Mouse (Mus musculus) midbrain, postnatal 0 days (tissue): Measurements from ENCODE around the gene Gm28710. TPM values are rescaled to one million over a fixed set of nuclear protein-coding genes. Genes with fewer than 3 reads are reported as not detected.

ENCODE experiments used
- ATAC-seq: fragments of 200-750 bp; cut with Nextera tagmentation; 2 replicates; pipeline ENCODE4 v1.8.0; 2017; ENCODE audit warnings: moderate number of reproducible peaks, mild to moderate bottlenecking, moderate TSS enrichment, moderate library complexity; ENCODE audit not compliant: low FRiP score
- DNase-seq: peaks from one replicate; pipeline ENCODE4 v3.0.0-alpha.2; 2015; ENCODE audit warnings: low spot score
- H3K27ac ChIP-seq: fragments of 300-500 bp; sonication (generic); 2 replicates; pipeline ENCODE4 v1.5.1; 2014; ENCODE audit warnings: low read depth, mild to moderate bottlenecking, low read length, mixed read lengths
- H3K27me3 ChIP-seq: fragments of 300-500 bp; sonication (generic); 2 replicates; pipeline ENCODE4 v1.6.1; 2014; ENCODE audit warnings: low read length, control low read depth, mixed read lengths; ENCODE audit not compliant: insufficient read depth
- H3K36me3 ChIP-seq: fragments of 300-500 bp; sonication (generic); 2 replicates; pipeline ENCODE4 v1.6.1; 2014; ENCODE audit warnings: low read length, control low read depth, mixed read lengths; ENCODE audit not compliant: insufficient read depth
- H3K4me1 ChIP-seq: fragments of 300-500 bp; sonication (generic); 2 replicates; pipeline ENCODE4 v1.6.1; 2014; ENCODE audit warnings: mild to moderate bottlenecking, control low read depth, antibody characterized with exemption, low read length, mixed read lengths; ENCODE audit not compliant: insufficient read depth
- H3K4me2 ChIP-seq: fragments of 300-500 bp; sonication (generic); 2 replicates; pipeline ENCODE4 v1.6.1; 2014; ENCODE audit warnings: low read depth, mild to moderate bottlenecking, low read length, mixed read lengths; ENCODE audit not compliant: poor library complexity, severe bottlenecking
- H3K4me3 ChIP-seq: fragments of 300-500 bp; sonication (generic); 2 replicates; pipeline ENCODE4 v1.5.1; 2014; ENCODE audit warnings: low read depth, mild to moderate bottlenecking, low read length, moderate library complexity
- H3K9ac ChIP-seq: fragments of 300-500 bp; sonication (generic); replicated peaks from 2 replicates; pipeline ENCODE4 v1.6.1; 2014; ENCODE audit warnings: mild to moderate bottlenecking, low read length, moderate library complexity, mixed read lengths; ENCODE audit not compliant: poor library complexity, severe bottlenecking
- H3K9me3 ChIP-seq: fragments of 300-500 bp; sonication (generic); 2 replicates; pipeline ENCODE4 v1.6.1; 2016; ENCODE audit warnings: low read length, control low read depth
- CTCF ChIP-seq: IDR thresholded peaks from 2 replicates; pipeline ENCODE4 v1.5.1; 2016; ENCODE audit warnings: antibody characterized with exemption, mild to moderate bottlenecking
- whole genome bisulfite sequencing: fragments of 180-500 bp; shearing (Covaris S2); extraction: QIAGEN DNeasy Blood & Tissue Kit; methylation state at CpG from one replicate; pipeline ENCODE4 v1.1.7; 2014; 5-methylcytosine and 5-hydroxymethylcytosine counted together
- polyA plus RNA-seq: library from polyadenylated mRNA; unstranded; fragments of >200 nt; fragmentation: Nextera tagmentation; extraction: Ambion mirVana; gene quantifications from 2 replicates; pipeline ENCODE4 v1.2.1, GENCODE M21; 2015
- total RNA-seq: library from RNA; depleted of rRNA; stranded (reverse); fragments of >200 nt; gene quantifications from 2 replicates; pipeline ENCODE4 v1.2.3, GENCODE M21; 2014; rRNA removed

Gm28710 gene
- total and polyA plus RNA-seq, 2 experiments from 2014 or later = not detected

DNA sequence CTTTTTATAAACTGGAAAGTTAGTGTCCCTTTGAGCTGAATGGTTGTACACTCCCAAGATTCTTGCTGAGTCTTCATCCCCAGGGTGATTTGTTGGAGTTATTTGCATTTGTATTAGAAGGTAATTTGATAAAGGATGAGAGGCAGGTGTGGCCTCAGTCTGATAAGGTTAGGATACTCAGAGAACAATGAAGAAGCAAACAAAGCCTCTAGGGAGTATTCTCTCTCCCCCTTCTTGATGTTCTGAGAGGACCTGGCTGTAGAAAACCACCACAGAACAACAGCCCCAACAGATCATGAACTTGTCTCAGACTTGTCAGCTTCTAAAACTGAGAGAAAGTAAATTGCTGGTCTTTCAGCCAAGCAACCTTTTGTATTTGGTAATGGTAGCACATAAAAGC, 47.4 kb downstream of the Gm28710 start:
- no peaks in the 10 kb centered on the region for H3K27me3 ChIP-seq
- DNase-seq = no peak
- no peaks in the 10 kb centered on the region for H3K4me1 ChIP-seq
- H3K9me3 ChIP-seq = no peaks in the 10 kb centered on the region
- no peak overlapping the region for H3K9ac ChIP-seq
- no peak overlapping the region for H3K4me2 ChIP-seq
- H3K4me3 ChIP-seq = no peak overlapping the region
- ATAC-seq = no peak
- TF ChIP-seq CTCF = no peak
- H3K27ac ChIP-seq = no peak overlapping the region
- no peaks in the 10 kb centered on the region for H3K36me3 ChIP-seq

DNA sequence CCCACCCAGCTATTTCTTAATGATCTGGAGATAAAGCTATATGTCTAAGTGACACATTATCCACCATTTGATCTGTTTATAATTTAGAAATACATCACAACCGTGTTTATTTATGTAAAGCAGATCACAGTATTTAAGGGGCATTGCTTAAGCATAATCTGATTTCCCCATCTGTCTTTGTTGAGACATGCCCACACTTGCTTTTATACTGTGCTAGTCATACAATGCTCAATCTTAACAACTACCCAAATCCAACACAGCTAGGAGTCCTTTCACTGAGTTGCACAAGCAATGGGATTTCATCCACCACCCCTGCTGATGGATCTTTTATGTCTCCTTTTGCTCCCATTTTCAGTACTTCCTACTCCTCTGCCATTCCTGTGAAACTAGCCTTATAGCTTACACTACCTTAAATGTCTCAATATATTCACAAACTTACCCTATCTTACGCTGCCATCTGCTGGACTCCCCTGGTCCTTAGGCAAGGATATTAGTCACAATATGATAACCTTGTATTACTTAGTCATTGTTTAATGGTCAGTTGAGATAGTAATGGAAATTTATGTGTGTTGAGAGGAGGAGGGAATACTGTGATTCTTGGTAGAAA, 77.8 kb downstream of the Gm28710 start:
- Histone ChIP-seq H3K4me1 (no peaks in the 10 kb centered on the region), H3K4me3 (no peak overlapping the region), H3K4me2 (no peak overlapping the region), H3K27ac (no peak overlapping the region), H3K9me3 (no peaks in the 10 kb centered on the region), H3K9ac (no peak overlapping the region), H3K36me3 (no peaks in the 10 kb centered on the region), H3K27me3 (no peaks in the 10 kb centered on the region)
- WGBS = 52% methylated on average over 2 of the region's 2 CpGs
- peak; percentile 79 for DNase-seq
- TF ChIP-seq CTCF = peak; percentile 88
- peak; percentile 70; the same call in 1 of the 2 replicates for ATAC-seq

DNA sequence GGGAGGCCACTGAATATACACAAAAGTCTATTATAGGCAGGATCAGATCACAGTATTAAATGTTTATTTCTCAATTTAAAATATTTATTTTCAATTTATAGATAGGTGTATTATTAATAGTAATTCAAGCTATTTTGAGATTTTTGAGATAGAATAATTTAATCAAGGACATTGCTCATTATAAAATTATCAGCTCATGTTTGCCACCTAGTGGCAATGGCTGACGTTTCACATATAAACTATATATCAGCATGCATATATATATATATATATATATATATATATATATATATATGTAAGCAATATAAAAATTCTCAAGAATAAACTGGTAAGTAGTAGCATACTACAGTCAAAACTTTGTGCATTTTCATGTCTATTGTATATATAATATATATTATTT, 102.6 kb downstream of the Gm28710 start:
- H3K4me2 ChIP-seq = no peak overlapping the region
- H3K9ac ChIP-seq = no peak overlapping the region
- no peaks in the 10 kb centered on the region for H3K4me1 ChIP-seq
- no peaks in the 10 kb centered on the region for H3K36me3 ChIP-seq
- H3K27me3 ChIP-seq = no peaks in the 10 kb centered on the region
- no peak overlapping the region for H3K27ac ChIP-seq
- WGBS = 12% methylated on average over 1 of the region's 1 CpGs
- ATAC-seq (no peak), DNase-seq (peak; percentile 20)
- TF ChIP-seq CTCF = peak; percentile 32
- 0 out of 2 replicates have a peak, but pooled peaks cover 2% of the 10 kb centered on the region for H3K9me3 ChIP-seq
- no peak overlapping the region for H3K4me3 ChIP-seq

DNA sequence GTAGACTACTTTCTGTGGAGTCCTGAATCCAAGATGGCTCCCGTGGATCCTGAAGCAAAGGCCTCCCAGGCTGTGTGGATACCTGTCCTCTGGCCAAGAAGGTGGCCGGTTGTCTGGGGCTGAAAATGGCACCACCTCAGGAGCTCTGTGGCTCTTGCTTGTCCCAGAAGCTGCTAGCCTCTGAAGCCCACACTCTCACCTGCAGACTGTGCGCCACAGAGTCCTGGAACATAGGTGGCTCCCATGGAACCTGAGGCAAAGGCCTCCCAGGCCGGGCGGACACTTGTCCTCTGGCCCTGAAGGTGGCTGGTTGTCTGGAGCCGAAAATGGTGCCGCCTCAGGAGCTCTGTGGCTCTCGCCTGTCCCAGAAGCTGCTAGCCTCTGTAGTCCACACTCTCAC, 128.2 kb downstream of the Gm28710 start:
- Histone ChIP-seq H3K9me3 (no peaks in the 10 kb centered on the region), H3K9ac (no peak overlapping the region), H3K4me1 (no peaks in the 10 kb centered on the region), H3K4me3 (no peak overlapping the region), H3K36me3 (no peaks in the 10 kb centered on the region), H3K27ac (no peak overlapping the region), H3K27me3 (no peaks in the 10 kb centered on the region), H3K4me2 (no peak overlapping the region)
- no peak for TF ChIP-seq CTCF
- WGBS = 88% methylated on average over 8 of the region's 8 CpGs
- no peak for DNase-seq
- no peak for ATAC-seq

DNA sequence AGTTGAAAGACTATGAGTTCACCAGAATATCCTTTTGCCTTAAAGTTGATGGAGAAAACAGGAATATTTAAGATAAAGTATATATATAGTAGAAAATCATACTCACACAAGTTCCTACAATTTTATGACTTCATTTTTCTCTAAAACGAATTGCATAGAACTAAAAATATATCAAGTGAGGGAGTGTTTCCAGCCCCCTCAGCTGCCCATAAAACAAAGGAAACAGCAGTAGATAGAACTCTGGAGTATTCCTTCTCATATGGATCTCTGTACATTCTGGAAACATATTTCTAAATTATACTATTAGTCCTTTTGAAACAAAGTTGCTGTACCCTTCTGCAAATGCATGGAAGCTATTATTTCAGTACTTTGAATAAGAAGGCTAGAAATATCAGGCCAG, 130.9 kb downstream of the Gm28710 start:
- no peak for ATAC-seq
- Histone ChIP-seq H3K9me3 (no peaks in the 10 kb centered on the region), H3K4me1 (no peaks in the 10 kb centered on the region), H3K9ac (no peak overlapping the region), H3K4me3 (no peak overlapping the region), H3K36me3 (no peaks in the 10 kb centered on the region), H3K27me3 (no peaks in the 10 kb centered on the region), H3K4me2 (no peak overlapping the region), H3K27ac (no peak overlapping the region)
- no peak for TF ChIP-seq CTCF
- WGBS = 73% methylated on average over 1 of the region's 1 CpGs
- no peak for DNase-seq

Other genes starting within 250 kb of the Gm28710 start
- gene Hgf, start 238.3 kb upstream of the Gm28710 start, total RNA-seq = 1.8 and 2.8 TPM in 2 replicates
- gene Hgf, start 238.3 kb upstream of the Gm28710 start, polyA plus RNA-seq = 0.57 and 0.71 TPM in 2 replicates